Mouse (Mus musculus) heart, embryonic 16.5 days (tissue): ENCODE measurements around the gene Galk1. TPM values are rescaled to one million over a fixed set of nuclear protein-coding genes. Genes with fewer than 3 reads are reported as not detected.
"Not testable (repeated sequence)": the region's sequence is repeated elsewhere in the genome, so short reads cannot be mapped to it uniquely, and the experiment has no call there.

Experiments
- ATAC-seq: fragments of 200-750 bp; cut with Nextera tagmentation; replicated peaks from 2 replicates; pipeline ENCODE4 v1.8.0; 2017; ENCODE audit warnings: moderate number of reproducible peaks; ENCODE audit not compliant: insufficient read depth, low FRiP score; ENCODE audit errors: extremely low read depth
- H3K27ac ChIP-seq: fragments of 300-500 bp; sonication (generic); 2 replicates; pipeline ENCODE4 v1.5.1; 2014; ENCODE audit warnings: mild to moderate bottlenecking, low read length, control low read depth, moderate library complexity
- H3K27me3 ChIP-seq: fragments of 300-500 bp; sonication (generic); 2 replicates; pipeline ENCODE4 v1.6.1; 2014; ENCODE audit warnings: low read length, mixed read lengths; ENCODE audit not compliant: control insufficient read depth, insufficient read depth
- H3K36me3 ChIP-seq: fragments of 300-500 bp; sonication (generic); 2 replicates; pipeline ENCODE4 v1.6.1; 2014; ENCODE audit not compliant: control insufficient read depth, insufficient read depth
- H3K4me1 ChIP-seq: fragments of 300-500 bp; sonication (generic); 2 replicates; pipeline ENCODE4 v1.6.1; 2014; ENCODE audit warnings: low read length, mixed read lengths; ENCODE audit not compliant: control insufficient read depth, insufficient read depth
- H3K4me2 ChIP-seq: fragments of 300-500 bp; sonication (generic); 2 replicates; pipeline ENCODE4 v1.6.1; 2014; ENCODE audit warnings: low read depth, mild to moderate bottlenecking, control low read depth, low read length
- H3K4me3 ChIP-seq: fragments of 300-500 bp; sonication (generic); 2 replicates; pipeline ENCODE4 v1.5.1; 2014; ENCODE audit warnings: mild to moderate bottlenecking, control low read depth, low read length
- H3K9ac ChIP-seq: fragments of 300-500 bp; sonication (generic); 2 replicates; pipeline ENCODE4 v1.6.1; 2014; ENCODE audit warnings: low read length, control low read depth
- H3K9me3 ChIP-seq: fragments of 300-500 bp; sonication (generic); replicated peaks from 2 replicates; pipeline ENCODE4 v1.6.1; 2016; ENCODE audit warnings: low read length; ENCODE audit not compliant: control insufficient read depth
- WGBS: fragments of 180-500 bp; shearing (Covaris S2); extraction: QIAGEN DNeasy Blood & Tissue Kit; methylation state at CpG from one replicate; pipeline ENCODE4 v1.1.7; 2014; 5-methylcytosine and 5-hydroxymethylcytosine counted together
- polyA plus RNA-seq: library from polyadenylated mRNA; unstranded; fragments of >200 nt; fragmentation: Nextera tagmentation; extraction: Ambion mirVana; gene quantifications from 2 replicates; pipeline ENCODE4 v1.2.1, GENCODE M21; 2015

The Galk1 gene
- polyA plus RNA-seq, 1 experiment from 2014 or later: 142 TPM

DNA sequence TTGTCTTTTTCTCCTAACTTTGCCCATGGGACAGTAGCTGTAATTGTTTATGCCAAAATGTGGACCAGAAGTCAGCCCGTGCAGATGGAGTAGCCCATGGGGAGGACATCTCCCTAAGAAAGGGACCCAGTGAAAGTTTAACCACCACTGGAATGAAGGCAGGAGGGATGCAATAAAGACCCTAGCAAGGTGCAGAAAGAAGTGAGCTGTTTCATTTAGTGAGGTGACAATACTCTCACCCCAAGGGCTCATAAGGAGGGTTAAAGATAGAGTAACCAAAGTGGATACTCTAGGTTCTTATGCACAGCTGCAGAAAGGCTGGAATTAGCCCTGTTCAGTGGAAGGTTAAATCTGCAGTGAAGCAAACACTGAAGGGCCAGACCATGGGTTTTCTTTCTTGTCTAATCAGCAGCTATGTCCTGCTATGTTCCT is 6.9 kb upstream of the Galk1 start:
- no peak overlapping the region for H3K4me2 ChIP-seq
- no peak overlapping the region for H3K27ac ChIP-seq
- 73% methylated on average over 1 of the region's 1 CpGs for WGBS
- no peak overlapping the region for H3K4me3 ChIP-seq
- no peak overlapping the region for H3K9ac ChIP-seq
- peaks cover 9% of the 10 kb centered on the region for H3K36me3 ChIP-seq
- no peaks in the 10 kb centered on the region for H3K27me3 ChIP-seq
- no peak for ATAC-seq
- peaks cover 11% of the 10 kb centered on the region for H3K4me1 ChIP-seq
- no peaks in the 10 kb centered on the region for H3K9me3 ChIP-seq

DNA sequence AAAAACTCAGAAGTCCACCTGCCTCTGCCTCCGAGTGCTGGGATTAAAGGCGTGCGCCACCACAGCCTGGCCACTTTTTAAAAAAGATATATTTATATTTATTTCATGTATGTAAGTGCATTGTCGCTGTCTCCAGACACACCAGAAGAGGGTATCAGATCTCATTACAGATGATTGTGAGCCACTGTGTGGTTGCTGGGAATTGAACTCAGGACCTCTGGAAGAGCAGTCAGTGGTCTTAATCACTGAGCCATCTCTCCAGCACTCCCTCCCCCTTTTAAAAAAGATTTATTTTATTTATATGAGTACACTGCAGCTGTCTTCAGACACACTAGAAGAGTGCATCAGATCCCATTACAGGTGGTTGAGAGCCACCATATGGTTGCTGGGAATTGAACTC is 6.3 kb upstream of the Galk1 start:
- ATAC-seq, H3K9ac ChIP-seq, H3K4me2 ChIP-seq, H3K27ac ChIP-seq, H3K4me3 ChIP-seq, H3K36me3 ChIP-seq, H3K27me3 ChIP-seq, H3K9me3 ChIP-seq: not testable (repeated sequence)
- H3K4me1 ChIP-seq: peaks cover 11% of the 10 kb centered on the region
- WGBS: 89% methylated on average over 4 of the region's 4 CpGs

DNA sequence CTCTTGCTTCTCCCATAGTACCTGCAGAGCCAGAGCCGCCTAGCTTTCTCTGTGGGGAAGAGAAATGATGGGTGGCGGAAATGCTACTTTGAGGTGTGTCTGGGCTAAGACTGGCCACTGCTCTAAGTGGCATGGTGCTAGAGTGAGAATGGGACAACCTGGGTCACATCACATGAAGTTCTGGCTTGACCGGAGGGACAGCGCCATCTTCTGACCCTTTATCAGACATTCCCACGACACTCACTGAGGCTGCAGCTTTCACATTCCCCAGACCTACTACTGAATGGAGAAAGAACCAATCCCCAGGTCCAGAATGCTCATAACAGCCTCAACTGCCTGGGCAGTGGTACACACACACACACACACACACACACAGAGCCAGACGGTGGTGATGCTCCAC is 5.6 kb upstream of the Galk1 start:
- Histone ChIP-seq H3K4me3 (no peak overlapping the region), H3K27ac (no peak overlapping the region), H3K9me3 (no peaks in the 10 kb centered on the region), H3K4me1 (peaks cover 14% of the 10 kb centered on the region), H3K36me3 (peaks cover 9% of the 10 kb centered on the region), H3K9ac (no peak overlapping the region), H3K27me3 (no peaks in the 10 kb centered on the region), H3K4me2 (no peak overlapping the region)
- WGBS: 25% methylated on average over 6 of the region's 6 CpGs
- no peak; the same call in 1 of the 2 replicates for ATAC-seq

DNA sequence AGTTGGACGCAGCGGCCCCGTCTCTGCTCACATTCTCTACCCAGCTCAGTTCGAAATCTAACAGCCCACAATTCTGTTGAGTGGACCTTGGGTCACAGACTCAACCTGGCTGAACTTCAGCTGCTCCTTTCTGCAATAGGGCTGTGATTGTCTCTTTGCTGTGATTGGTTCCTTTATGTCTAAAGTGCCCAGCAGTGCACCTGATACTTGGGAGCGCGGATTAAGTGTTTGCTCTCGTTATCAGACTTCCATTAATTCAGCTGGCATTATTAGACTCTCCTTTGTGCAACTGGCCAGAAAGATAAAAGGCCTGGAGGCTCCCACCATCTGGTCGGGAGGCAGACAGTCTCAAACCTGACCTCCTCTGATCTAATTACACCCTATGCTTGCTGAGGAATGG is 2.3 kb upstream of the Galk1 start:
- Histone ChIP-seq H3K4me1 (peaks cover 21% of the 10 kb centered on the region), H3K9ac (no peak overlapping the region), H3K4me3 (no peak overlapping the region), H3K9me3 (no peaks in the 10 kb centered on the region), H3K27me3 (no peaks in the 10 kb centered on the region), H3K4me2 (no peak overlapping the region), H3K27ac (no peak overlapping the region), H3K36me3 (no peaks in the 10 kb centered on the region)
- no peak for ATAC-seq
- WGBS: 61% methylated on average over 8 of the region's 8 CpGs

DNA sequence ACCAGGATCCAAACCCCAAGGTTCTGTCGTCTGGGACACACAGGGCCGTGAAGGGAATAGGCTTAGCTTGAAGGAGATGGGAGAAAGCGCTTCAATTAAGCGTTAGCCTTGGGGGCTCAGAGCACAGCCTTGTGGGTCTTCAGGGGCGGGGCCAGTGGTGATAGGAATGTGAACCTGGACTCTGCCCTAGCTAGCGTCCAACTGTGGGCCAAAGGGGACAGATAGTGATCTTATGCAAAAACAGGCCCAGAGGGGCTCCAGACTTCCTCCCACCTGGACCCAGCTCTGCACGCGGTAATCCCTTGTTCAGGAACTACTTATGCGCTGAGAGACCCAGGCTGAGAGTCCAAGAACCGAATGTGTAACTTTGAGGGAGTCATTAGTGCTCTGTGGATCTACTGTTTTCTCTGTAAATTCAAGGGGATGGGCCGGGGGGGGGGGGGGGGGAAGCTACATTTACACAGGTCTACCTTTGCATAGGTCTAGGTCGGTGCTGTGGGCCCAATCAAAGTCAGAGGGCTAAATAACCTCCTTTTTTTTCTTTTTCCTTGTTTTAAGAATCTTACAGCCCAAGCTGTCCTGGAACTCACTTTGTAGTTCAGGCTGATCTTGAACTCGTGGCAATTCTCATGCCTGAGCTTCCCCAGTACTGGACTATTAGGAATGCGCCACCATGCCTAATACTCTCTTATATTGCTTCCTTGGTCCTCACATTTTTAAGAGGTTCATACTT is 824 bp downstream of the Galk1 start:
- Histone ChIP-seq H3K9ac (peak overlapping the region; percentile 96), H3K4me2 (peak overlapping the region; percentile 93), H3K4me1 (peaks cover 21% of the 10 kb centered on the region), H3K4me3 (peak overlapping the region; percentile 86), H3K36me3 (peaks cover 11% of the 10 kb centered on the region), H3K27ac (peak overlapping the region; percentile 95), H3K9me3 (no peaks in the 10 kb centered on the region), H3K27me3 (no peaks in the 10 kb centered on the region)
- ATAC-seq: no peak
- WGBS: 26% methylated on average over 14 of the region's 14 CpGs

DNA sequence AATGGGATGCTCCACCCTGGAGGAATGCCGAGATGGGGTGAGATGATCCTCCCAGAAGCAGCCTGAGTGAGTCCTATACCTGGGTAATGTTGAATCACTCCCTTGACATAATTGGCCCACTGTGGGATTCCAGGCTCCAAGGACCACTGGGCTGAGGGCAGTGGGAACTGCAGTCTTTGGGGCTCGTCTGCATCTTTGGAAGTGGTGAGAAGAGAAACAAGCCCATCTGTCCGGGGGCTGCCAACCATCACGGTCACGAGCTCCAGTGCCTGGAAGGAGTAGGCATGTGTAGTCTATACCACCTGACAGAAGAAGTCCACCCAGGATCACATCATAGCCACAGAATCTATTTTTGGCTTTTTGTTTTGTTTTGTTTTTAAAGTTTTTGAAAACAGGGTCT is 1.6 kb downstream of the Galk1 start:
- 78% methylated on average over 5 of the region's 5 CpGs for WGBS
- Histone ChIP-seq H3K36me3 (peaks cover 11% of the 10 kb centered on the region), H3K27me3 (no peaks in the 10 kb centered on the region), H3K9me3 (no peaks in the 10 kb centered on the region), H3K4me1 (peaks cover 21% of the 10 kb centered on the region), H3K4me3 (no peak overlapping the region), H3K4me2 (no peak overlapping the region), H3K27ac (no peak overlapping the region), H3K9ac (peak overlapping the region; percentile 23)
- no peak for ATAC-seq

DNA sequence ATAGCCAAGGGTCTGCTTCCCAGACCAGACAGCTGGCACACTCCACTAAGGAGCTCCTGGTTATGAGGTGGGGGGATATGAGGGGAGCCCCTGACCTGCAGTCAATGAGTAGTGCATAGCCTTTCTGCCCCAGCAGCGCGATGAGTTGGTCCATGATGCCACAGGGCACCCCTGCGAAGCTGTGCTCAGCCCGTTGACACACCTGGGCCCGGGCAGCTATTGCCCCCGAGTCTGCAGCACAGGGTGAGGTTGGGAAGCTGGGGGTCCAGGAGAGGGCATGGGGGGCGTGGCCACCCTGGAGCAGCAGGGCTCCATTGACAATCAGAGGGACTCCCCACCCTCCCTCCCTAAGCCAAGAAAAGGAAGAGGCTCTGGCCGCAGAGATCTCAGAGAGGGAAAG is 2.4 kb downstream of the Galk1 start:
- no peak for ATAC-seq

DNA sequence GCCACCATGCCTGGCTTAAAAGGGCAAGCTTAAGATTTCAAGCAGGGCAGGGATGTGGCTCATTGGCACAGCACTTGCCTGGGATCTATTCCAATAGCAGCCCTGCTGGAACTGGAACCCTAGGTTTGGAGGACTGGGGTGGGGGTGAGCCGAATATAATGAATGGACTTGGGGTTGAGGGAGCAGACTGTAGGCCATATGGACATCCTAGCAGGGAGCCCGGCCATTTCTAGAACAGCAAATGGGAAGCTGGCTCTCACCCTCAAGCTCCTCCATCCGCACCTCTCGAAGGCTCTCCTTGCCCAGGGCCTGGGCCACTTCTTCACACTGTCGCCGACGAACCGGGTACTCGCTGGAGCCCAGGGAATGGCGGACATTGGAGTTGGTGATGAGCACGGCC is 2.9 kb downstream of the Galk1 start:
- peaks cover 30% of the 10 kb centered on the region for H3K4me1 ChIP-seq
- peaks cover 11% of the 10 kb centered on the region for H3K36me3 ChIP-seq
- no peak overlapping the region for H3K9ac ChIP-seq
- no peaks in the 10 kb centered on the region for H3K9me3 ChIP-seq
- WGBS: 97% methylated on average over 11 of the region's 11 CpGs
- H3K27me3 ChIP-seq: no peaks in the 10 kb centered on the region
- H3K4me2 ChIP-seq: no peak overlapping the region
- no peak overlapping the region for H3K4me3 ChIP-seq
- no peak for ATAC-seq
- no peak overlapping the region for H3K27ac ChIP-seq

More for the DNA sequence above, 2.4 kb downstream of the Galk1 start:
- H3K27me3 ChIP-seq: no peaks in the 10 kb centered on the region
- no peaks in the 10 kb centered on the region for H3K9me3 ChIP-seq
- H3K4me3 ChIP-seq: no peak overlapping the region
- no peak overlapping the region for H3K9ac ChIP-seq
- no peak overlapping the region for H3K4me2 ChIP-seq
- H3K4me1 ChIP-seq: peaks cover 28% of the 10 kb centered on the region
- 93% methylated on average over 8 of the region's 8 CpGs for WGBS
- peaks cover 11% of the 10 kb centered on the region for H3K36me3 ChIP-seq
- H3K27ac ChIP-seq: no peak overlapping the region

DNA sequence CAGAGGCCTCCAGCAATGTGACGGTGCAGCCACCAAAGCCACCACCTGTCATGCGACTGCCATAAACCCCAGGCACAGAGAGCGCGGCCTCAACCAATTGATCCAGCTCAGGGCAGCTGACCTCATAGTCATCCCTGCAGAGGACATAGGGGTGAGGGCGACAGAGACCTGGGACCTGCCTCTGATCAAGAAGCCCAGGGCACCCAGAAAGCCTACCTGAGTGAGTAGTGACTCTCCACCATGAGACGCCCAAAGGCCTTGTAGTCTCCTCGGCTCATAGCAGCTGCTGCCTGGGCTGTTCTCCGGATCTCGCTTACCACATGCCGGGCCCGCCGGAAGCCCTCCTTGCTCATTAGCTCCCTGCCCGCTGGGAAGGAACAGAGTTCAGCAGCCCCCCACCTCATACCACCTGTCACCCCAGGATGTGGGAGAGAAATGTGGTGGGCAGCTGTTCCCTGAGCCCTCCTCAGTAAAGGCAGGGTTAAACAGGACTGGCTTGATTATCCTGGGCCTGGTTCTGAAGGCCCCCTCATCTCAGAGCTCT is 3.6 kb downstream of the Galk1 start:
- H3K4me2 ChIP-seq: no peak overlapping the region
- WGBS: 89% methylated on average over 13 of the region's 13 CpGs
- H3K4me1 ChIP-seq: peaks cover 36% of the 10 kb centered on the region
- no peak for ATAC-seq
- no peak overlapping the region for H3K4me3 ChIP-seq
- H3K27me3 ChIP-seq: no peaks in the 10 kb centered on the region
- H3K9me3 ChIP-seq: no peaks in the 10 kb centered on the region
- H3K36me3 ChIP-seq: peaks cover 11% of the 10 kb centered on the region
- H3K9ac ChIP-seq: no peak overlapping the region
- H3K27ac ChIP-seq: no peak overlapping the region
